Mouse (Mus musculus) adipocyte (in vitro differentiated cells): ENCODE measurements around the gene Tep1.
A peak's percentile ranks its signal among the peaks of the same experiment; 100 is the strongest.

ENCODE experiments used
- DNase-seq: peaks from one replicate; pipeline ENCODE4 v3.0.0-alpha.2; 2016; ENCODE audit warnings: low spot score

Tep1 gene

DNA sequence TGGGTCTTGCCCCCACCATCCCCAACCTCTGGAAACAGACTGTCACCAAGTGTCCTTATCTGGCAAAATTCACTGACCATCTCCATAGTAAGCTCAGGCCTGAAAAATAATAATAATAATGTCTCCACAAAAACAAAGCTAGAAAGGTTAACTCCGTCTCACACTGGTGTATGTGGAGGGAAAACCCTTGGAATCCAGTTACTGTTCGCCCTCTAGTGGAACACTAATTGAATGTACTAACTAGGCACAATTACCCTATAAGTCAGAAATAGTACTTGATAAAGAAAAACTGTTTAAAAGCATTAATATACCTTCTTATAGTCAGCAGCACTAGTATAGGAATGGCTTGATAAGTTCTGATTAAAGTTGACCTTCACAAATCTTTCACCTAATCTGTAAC lies 82.2 kb downstream of the Tep1 start:
- DNase-seq: peak; percentile 24

GRCm38 (mm10) chr14:50785251-50785637 lies 85.1 kb downstream of the Tep1 start, which contains the start of gene Ttc5:
Gene Ttc5 (minus strand): TSS chr14:50785519.
- DNase-seq: peak; percentile 88

GRCm38 (mm10) chr14:50784391-50785250 lies 85.7 kb downstream of the Tep1 start:
- peak; percentile 15 for DNase-seq

- DNase-seq: no peak
Measured at GRCm38 (mm10) chr14:50782166-50782565, 88.2 kb downstream of the Tep1 start.
